Mouse (Mus musculus) cerebellum, adult 2 months (tissue): ENCODE results near the gene Slc4a4.

Source experiments
- CTCF ChIP-seq: fragments of 200-500 bp; IDR thresholded peaks from 2 replicates; pipeline ENCODE4 v1.5.1; 2011; ENCODE audit warnings: low read depth, mild to moderate bottlenecking, control low read depth, low read length, moderate library complexity, borderline replicate concordance; ENCODE audit not compliant: insufficient read depth
- POLR2A ChIP-seq: fragments of 200-500 bp; IDR thresholded peaks from 2 replicates; pipeline ENCODE4 v1.6.1; 2011; ENCODE audit warnings: low read length, control low read depth, borderline replicate concordance; ENCODE audit not compliant: insufficient read depth

- TF ChIP-seq POLR2A = no peak
- TF ChIP-seq CTCF = no peak
Observed at GRCm38 (mm10) chr5:89027518-89028085, 141.0 kb downstream of the Slc4a4 start.
